Mouse (Mus musculus) MEL (cell line): ENCODE measurements around the gene Pemt. TPM values are rescaled to one million over a fixed set of nuclear protein-coding genes. Genes with fewer than 3 reads are reported as not detected.

Experiments used
- DNase-seq: peaks from one replicate; pipeline ENCODE4 v3.0.0; 2011; ENCODE audit warnings: low read depth, low spot score
- H3K27ac ChIP-seq: 2 replicates; pipeline ENCODE4 v1.5.1; 2012; ENCODE audit warnings: low read depth, mild to moderate bottlenecking, control low read depth, low read length, moderate library complexity; ENCODE audit not compliant: control insufficient read depth
- H3K27me3 ChIP-seq, 2 experiments: fragments of 150-350 bp in 1 of 2; sonication (generic) in 1 of 2; 2 replicates each; pipeline ENCODE4 v1.6.1; 2012; ENCODE audit warnings: low read length in 2 of 2, mild to moderate bottlenecking in 2 of 2, improper control_type of control experiment in 1 of 2, moderate library complexity in 1 of 2; ENCODE audit not compliant: insufficient read depth in 2 of 2, control insufficient read depth in 1 of 2
- H3K36me3 ChIP-seq, 2 experiments: 2 replicates each; pipeline ENCODE4 v1.6.1; 2012 to 2014; ENCODE audit warnings: low read length in 2 of 2, improper control_type of control experiment in 1 of 2, inconsistent platforms in 1 of 2, mild to moderate bottlenecking in 1 of 2; ENCODE audit not compliant: insufficient read depth in 2 of 2, control insufficient read depth in 1 of 2
- H3K4me1 ChIP-seq, 2 experiments: fragments of 150-350 bp in 1 of 2; sonication (generic) in 1 of 2; 2 replicates each; pipeline ENCODE4 v1.6.1; 2012; ENCODE audit warnings: low read length in 2 of 2, improper control_type of control experiment in 1 of 2, mild to moderate bottlenecking in 1 of 2; ENCODE audit not compliant: insufficient read depth in 2 of 2, control insufficient read depth in 1 of 2
- H3K4me3 ChIP-seq, 2 experiments: fragments of 150-350 bp in 1 of 2; sonication (generic) in 1 of 2; 2 replicates each; pipeline ENCODE4 v1.5.1; 2012; ENCODE audit warnings: low read depth in 2 of 2, low read length in 2 of 2, mild to moderate bottlenecking in 2 of 2, moderate library complexity in 2 of 2, control low read depth in 1 of 2, improper control_type of control experiment in 1 of 2; ENCODE audit not compliant: control insufficient read depth in 1 of 2, insufficient read depth in 1 of 2
- H3K79me2 ChIP-seq: 2 replicates; pipeline ENCODE4 v1.6.1; 2012; ENCODE audit warnings: mild to moderate bottlenecking, low read length, moderate library complexity; ENCODE audit not compliant: control insufficient read depth, poor library complexity, insufficient read depth
- H3K9ac ChIP-seq: 2 replicates; pipeline ENCODE4 v1.6.1; 2012; ENCODE audit warnings: low read depth, mild to moderate bottlenecking, control low read depth, low read length, moderate library complexity; ENCODE audit not compliant: control insufficient read depth, poor library complexity, severe bottlenecking
- H3K9me3 ChIP-seq: fragments of 150-350 bp; sonication (generic); replicated peaks from 2 replicates; pipeline ENCODE4 v1.6.1; 2012; ENCODE audit warnings: mild to moderate bottlenecking, low read length, improper control_type of control experiment, moderate library complexity; ENCODE audit not compliant: insufficient read depth
- BHLHE40 ChIP-seq: IDR thresholded peaks from 2 replicates; pipeline ENCODE4 v1.6.1; 2012; ENCODE audit warnings: low read depth, mild to moderate bottlenecking, inconsistent platforms, low read length, improper control_type of control experiment, borderline replicate concordance
- CTCF ChIP-seq, 3 experiments: IDR thresholded peaks in 2 of 3; conservative IDR thresholded peaks in 1 of 3; 2 replicates each; pipeline ENCODE4 v1.5.1; 2011 to 2012; ENCODE audit warnings: low read length in 3 of 3, low read depth in 2 of 3, mild to moderate bottlenecking in 2 of 3, improper control_type of control experiment in 1 of 3, inconsistent platforms in 1 of 3, mixed read lengths in 1 of 3, moderate library complexity in 1 of 3; ENCODE audit not compliant: control insufficient read depth in 1 of 3, insufficient read depth in 1 of 3, poor library complexity in 1 of 3, severe bottlenecking in 1 of 3
- E2F4 ChIP-seq: IDR thresholded peaks from 2 replicates; pipeline ENCODE4 v1.6.1; 2011; ENCODE audit warnings: low read depth, low read length, improper control_type of control experiment, borderline replicate concordance
- ELF1 ChIP-seq: IDR thresholded peaks from 2 replicates; pipeline ENCODE4 v1.6.1; 2014; ENCODE audit warnings: low read depth, mild to moderate bottlenecking, inconsistent platforms, low read length, improper control_type of control experiment, moderate library complexity
- EP300 ChIP-seq, 2 experiments: IDR thresholded peaks; 2 replicates each; pipeline ENCODE4 v1.6.1; 2011; ENCODE audit warnings: improper control_type of control experiment in 2 of 2, low read length in 2 of 2, low read depth in 1 of 2, mild to moderate bottlenecking in 1 of 2
- ETS1 ChIP-seq: IDR thresholded peaks from 2 replicates; pipeline ENCODE4 v1.6.1; 2012; ENCODE audit warnings: low read depth, mild to moderate bottlenecking, inconsistent platforms, low read length, improper control_type of control experiment, moderate library complexity
- GABPA ChIP-seq: IDR thresholded peaks from 2 replicates; pipeline ENCODE4 v1.6.1; 2012; ENCODE audit warnings: low read depth, mild to moderate bottlenecking, inconsistent platforms, low read length, improper control_type of control experiment, moderate library complexity
- GATA1 ChIP-seq: IDR thresholded peaks from 2 replicates; pipeline ENCODE4 v1.6.1; 2011; ENCODE audit warnings: low read depth, low read length, improper control_type of control experiment
- KAT2A ChIP-seq: conservative IDR thresholded peaks from 2 replicates; pipeline ENCODE4 v1.6.1; 2012; ENCODE audit warnings: low read depth, low read length, improper control_type of control experiment, inconsistent platforms
- MAFK ChIP-seq: IDR thresholded peaks from 2 replicates; pipeline ENCODE4 v1.6.1; 2011; ENCODE audit warnings: low read depth, mild to moderate bottlenecking, low read length, improper control_type of control experiment, borderline replicate concordance
- MAZ ChIP-seq: IDR thresholded peaks from 2 replicates; pipeline ENCODE4 v1.6.1; 2012; ENCODE audit warnings: low read depth, mild to moderate bottlenecking, inconsistent platforms, low read length, improper control_type of control experiment
- MEF2A ChIP-seq: IDR thresholded peaks from 2 replicates; pipeline ENCODE4 v1.6.1; 2014; ENCODE audit warnings: low read depth, mild to moderate bottlenecking, inconsistent platforms, low read length, improper control_type of control experiment; ENCODE audit not compliant: poor library complexity, insufficient replicate concordance, severe bottlenecking; ENCODE audit errors: extremely low read depth
- MXI1 ChIP-seq: IDR thresholded peaks from 2 replicates; pipeline ENCODE4 v1.6.1; 2011; ENCODE audit warnings: mild to moderate bottlenecking, low read depth, low read length, improper control_type of control experiment
- MYB ChIP-seq: IDR thresholded peaks from 2 replicates; pipeline ENCODE4 v1.6.1; 2011; ENCODE audit warnings: mild to moderate bottlenecking, low read depth, low read length, improper control_type of control experiment
- MYC ChIP-seq: IDR thresholded peaks from 2 replicates; pipeline ENCODE4 v1.6.1; 2011; ENCODE audit warnings: low read depth, mild to moderate bottlenecking, low read length, improper control_type of control experiment, moderate library complexity
- POLR2A ChIP-seq, 2 experiments: IDR thresholded peaks; 2 replicates each; pipeline ENCODE4 v1.6.1; 2011 to 2012; ENCODE audit warnings: low read length in 2 of 2, mild to moderate bottlenecking in 2 of 2, control low read depth in 1 of 2, improper control_type of control experiment in 1 of 2, low read depth in 1 of 2, moderate library complexity in 1 of 2; ENCODE audit not compliant: control insufficient read depth in 1 of 2, insufficient read depth in 1 of 2, poor library complexity in 1 of 2
- POLR2AphosphoS2 ChIP-seq: IDR thresholded peaks from 2 replicates; pipeline ENCODE4 v1.6.1; 2011; ENCODE audit warnings: low read length, improper control_type of control experiment
- RAD21 ChIP-seq: IDR thresholded peaks from 2 replicates; pipeline ENCODE4 v1.6.1; 2011; ENCODE audit warnings: mild to moderate bottlenecking, low read depth, low read length, improper control_type of control experiment
- RCOR1 ChIP-seq: IDR thresholded peaks from 2 replicates; pipeline ENCODE4 v1.6.1; 2012; ENCODE audit warnings: low read depth, mild to moderate bottlenecking, inconsistent platforms, low read length, improper control_type of control experiment
- SIN3A ChIP-seq: IDR thresholded peaks from 2 replicates; pipeline ENCODE4 v1.6.1; 2012; ENCODE audit warnings: low read length, improper control_type of control experiment, inconsistent platforms
- SMC3 ChIP-seq: IDR thresholded peaks from 2 replicates; pipeline ENCODE4 v1.6.1; 2011; ENCODE audit warnings: low read depth, low read length, improper control_type of control experiment
- TAL1 ChIP-seq: IDR thresholded peaks from 2 replicates; pipeline ENCODE4 v1.6.1; 2012; ENCODE audit warnings: mild to moderate bottlenecking, inconsistent platforms, low read length, moderate library complexity, mixed read lengths
- TBP ChIP-seq: IDR thresholded peaks from 2 replicates; pipeline ENCODE4 v1.8.0; 2011; ENCODE audit warnings: low read depth, low read length, improper control_type of control experiment
- TCF12 ChIP-seq: IDR thresholded peaks from 2 replicates; pipeline ENCODE4 v1.6.1; 2014; ENCODE audit warnings: low read depth, mild to moderate bottlenecking, inconsistent platforms, low read length, improper control_type of control experiment, moderate library complexity
- USF1 ChIP-seq: IDR thresholded peaks from 2 replicates; pipeline ENCODE4 v1.6.1; 2014; ENCODE audit warnings: low read depth, mild to moderate bottlenecking, inconsistent platforms, low read length, improper control_type of control experiment, moderate library complexity
- USF2 ChIP-seq, 2 experiments: IDR thresholded peaks; 2 replicates each; pipeline ENCODE4 v1.6.1; 2011 to 2012; ENCODE audit warnings: improper control_type of control experiment in 2 of 2, low read length in 2 of 2, borderline replicate concordance in 1 of 2, inconsistent platforms in 1 of 2, low read depth in 1 of 2, mild to moderate bottlenecking in 1 of 2; ENCODE audit not compliant: insufficient read depth in 1 of 2
- ZC3H11A ChIP-seq: IDR thresholded peaks from 2 replicates; pipeline ENCODE4 v1.6.1; 2012; ENCODE audit warnings: low read depth, mild to moderate bottlenecking, inconsistent platforms, low read length, improper control_type of control experiment
- ZKSCAN1 ChIP-seq: IDR thresholded peaks from 2 replicates; pipeline ENCODE4 v1.6.1; 2012; ENCODE audit warnings: low read depth, mild to moderate bottlenecking, inconsistent platforms, low read length, improper control_type of control experiment, moderate library complexity
- ZMIZ1 ChIP-seq: IDR thresholded peaks from 2 replicates; pipeline ENCODE4 v1.6.1; 2012; ENCODE audit warnings: low read depth, mild to moderate bottlenecking, inconsistent platforms, low read length, improper control_type of control experiment, moderate library complexity
- ZNF384 ChIP-seq: IDR thresholded peaks from 2 replicates; pipeline ENCODE4 v1.6.1; 2012; ENCODE audit warnings: low read depth, mild to moderate bottlenecking, inconsistent platforms, low read length, improper control_type of control experiment
- polyA plus RNA-seq, 2 experiments: library from polyadenylated mRNA; stranded (reverse) in 1 of 2; unstranded in 1 of 2; fragments of >175 nt in 1 of 2; fragments of >200 nt in 1 of 2; gene quantifications; 2 replicates each; pipeline versions ENCODE4 v1.2.1 to v1.2.4; 2012; ENCODE audit warnings: low replicate concordance in 2 of 2, low read depth in 1 of 2; ENCODE audit not compliant: insufficient read length in 2 of 2, insufficient read depth in 1 of 2, missing spikeins in 1 of 2
- total RNA-seq: library from RNA; depleted of rRNA; stranded (reverse); fragments of 300-350 nt; gene quantifications from 2 replicates; pipeline ENCODE4 v1.2.3, GENCODE M21; 2012

Gene Pemt
- total and polyA plus RNA-seq, 3 experiments, result 26.1 to 27.9 TPM; not detected in 1

DNA sequence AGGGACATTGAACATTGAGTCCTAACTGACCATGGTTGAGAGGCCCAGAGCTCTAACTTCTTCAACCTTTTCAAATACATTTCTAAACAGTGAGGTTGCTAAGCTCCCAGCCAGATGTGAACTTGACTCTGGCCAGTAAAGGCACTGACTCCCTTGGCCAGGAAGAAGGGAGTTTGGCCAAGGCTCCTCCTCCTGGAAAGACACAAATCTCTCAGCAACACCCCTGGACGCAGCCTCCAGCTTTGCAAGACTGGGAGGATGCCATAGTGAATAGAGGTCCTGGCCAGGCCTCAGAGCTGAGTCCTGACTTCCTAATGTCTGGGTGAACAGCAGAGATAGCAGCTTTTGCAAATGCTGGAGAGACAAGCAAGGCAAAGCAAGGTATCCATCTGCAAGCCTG is 40.4 kb upstream of the Pemt start:
- Histone ChIP-seq H3K9ac (no peak overlapping the region), H3K4me1 (peaks cover 5 to 21% of the 10 kb centered on the region in 2 experiments), H3K27ac (no peak overlapping the region), H3K36me3 (peaks cover 0 to 7% of the 10 kb centered on the region in 2 experiments; a peak in 2 of 4 replicates), H3K4me3 (no peak overlapping the region), H3K27me3 (0 out of 4 replicates have a peak, but pooled peaks cover 0 to 1% of the 10 kb centered on the region in 2 experiments), H3K79me2 (no peaks in the 10 kb centered on the region), H3K9me3 (no peaks in the 10 kb centered on the region)
- no peak for TF ChIP-seq TAL1
- TF ChIP-seq USF2 (IDR thresholded peaks at IDR 0.05; ENCODE audit: borderline replicate concordance in 1 of 2, insufficient read depth in 1 of 2, low read depth in 1 of 2, low read length in 2 of 2), result no peak
- TF ChIP-seq MYC, result no peak
- no peak for TF ChIP-seq POLR2AphosphoS2
- TF ChIP-seq KAT2A, result no peak
- no peak for TF ChIP-seq ETS1
- no peak for TF ChIP-seq SIN3A
- TF ChIP-seq SMC3, result no peak
- TF ChIP-seq BHLHE40, result no peak
- no peak for TF ChIP-seq ELF1
- no peak for TF ChIP-seq MXI1
- TF ChIP-seq GATA1, result no peak
- TF ChIP-seq E2F4, result no peak
- no peak for DNase-seq

DNA sequence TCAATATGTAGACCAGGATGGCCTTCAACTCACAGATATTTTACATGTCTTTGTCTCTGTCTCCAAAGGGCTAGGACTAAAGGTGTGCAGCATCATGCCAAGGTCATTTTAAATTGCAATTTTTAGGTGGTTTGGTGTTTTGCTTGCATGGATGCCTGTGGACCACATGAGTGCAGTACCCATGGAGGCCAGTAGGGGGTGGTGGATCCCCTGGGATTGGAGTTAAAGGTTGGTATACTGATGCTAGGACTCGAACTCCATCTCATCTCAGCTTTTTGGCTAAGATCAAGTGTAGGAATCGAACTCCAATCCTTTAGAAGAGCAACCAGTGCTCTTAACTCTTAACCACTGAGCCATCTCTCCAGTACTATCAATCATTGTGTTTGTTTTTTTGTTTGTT is 38.3 kb upstream of the Pemt start:
- Histone ChIP-seq H3K4me3 (no peak overlapping the region), H3K79me2 (no peaks in the 10 kb centered on the region), H3K27me3 (0 out of 4 replicates have a peak, but pooled peaks cover 0 to 1% of the 10 kb centered on the region in 2 experiments), H3K27ac (no peak overlapping the region), H3K9me3 (no peaks in the 10 kb centered on the region), H3K4me1 (peaks cover 0 to 5% of the 10 kb centered on the region in 2 experiments; a peak in 1 of 4 replicates), H3K9ac (no peak overlapping the region), H3K36me3 (no peaks in the 10 kb centered on the region)
- DNase-seq, result peak; percentile 84
- TF ChIP-seq ZNF384, result no peak
- 0 out of 2 replicates have a peak, but pooled peaks have one; percentile 13 for TF ChIP-seq USF1
- no peak for TF ChIP-seq ZKSCAN1
- peak; percentile 33; the same call in 1 of the 2 replicates for TF ChIP-seq MYC
- no peak for TF ChIP-seq MYB
- no peak for TF ChIP-seq MXI1
- no peak for TF ChIP-seq TCF12
- TF ChIP-seq ZMIZ1, result no peak
- TF ChIP-seq SIN3A, result no peak
- 0 out of 2 replicates have a peak, but pooled peaks have one; percentile 17 for TF ChIP-seq RCOR1
- TF ChIP-seq RAD21, result peak; percentile 100
- no peak for TF ChIP-seq MAZ
- no peak for TF ChIP-seq BHLHE40
- peak in 2 of 3 experiments; percentile 98 to 99 for TF ChIP-seq CTCF (IDR thresholded peaks at IDR 0.05 in 2 of 3, conservative IDR thresholded peaks at IDR 0.05 in 1 of 3; ENCODE audit: control insufficient read depth in 1 of 3, insufficient read depth in 1 of 3, low read depth in 2 of 3, low read length in 3 of 3, poor library complexity in 1 of 3, severe bottlenecking in 1 of 3)
- no peak for TF ChIP-seq POLR2A (IDR thresholded peaks at IDR 0.05; ENCODE audit: control insufficient read depth in 1 of 2, insufficient read depth in 1 of 2, low read depth in 1 of 2, low read length in 2 of 2, poor library complexity in 1 of 2)
- TF ChIP-seq EP300 (IDR thresholded peaks at IDR 0.05; ENCODE audit: low read depth in 1 of 2, low read length in 2 of 2), result no peak
- no peak for TF ChIP-seq GATA1
- TF ChIP-seq SMC3, result peak; percentile 95
- TF ChIP-seq E2F4, result no peak
- TF ChIP-seq ZC3H11A, result peak; percentile 98
- no peak for TF ChIP-seq TBP
- no peak for TF ChIP-seq TAL1
- TF ChIP-seq KAT2A, result no peak
- no peak for TF ChIP-seq ELF1
- TF ChIP-seq GABPA, result no peak
- TF ChIP-seq MEF2A, result no peak
- TF ChIP-seq MAFK, result no peak; the same call in 1 of the 2 replicates
